Mouse (Mus musculus): ENCODE measurements around the gene Rims1. TPM values are rescaled to one million over a fixed set of nuclear protein-coding genes. Genes with fewer than 3 reads are reported as not detected.

Gene Rims1
- polyA plus RNA-seq (2017; shearing (Covaris generic)) = not detected

GRCm38 (mm10) chr1:22805726-22806625, at the start of gene Rims1:
TSS of gene Rims1 (minus strand) at chr1:22805994.
- ATAC-seq = no peak

GRCm38 (mm10) chr1:22806626-22807096, 867 bp upstream of the Rims1 start:
- no peak for ATAC-seq

- ATAC-seq = no peak
Measured at GRCm38 (mm10) chr1:22805025-22805725, 619 bp downstream of the Rims1 start.

- ATAC-seq = no peak
Measured at GRCm38 (mm10) chr1:22804148-22804885, 1.5 kb downstream of the Rims1 start.

- ATAC-seq = no peak
Measured at GRCm38 (mm10) chr1:22803471-22803870, 2.3 kb downstream of the Rims1 start.

- ATAC-seq = no peak
Measured at GRCm38 (mm10) chr1:22800276-22800675, 5.5 kb downstream of the Rims1 start.

- no peak for ATAC-seq
Measured at GRCm38 (mm10) chr1:22797091-22797490, 8.7 kb downstream of the Rims1 start.

- ATAC-seq = no peak
Measured at GRCm38 (mm10) chr1:22789391-22789909, 16.3 kb downstream of the Rims1 start.

GRCm38 (mm10) chr1:22787616-22788015, 18.2 kb downstream of the Rims1 start:
- ATAC-seq = no peak

GRCm38 (mm10) chr1:22770530-22771254, 35.1 kb downstream of the Rims1 start:
- ATAC-seq = no peak

- no peak for ATAC-seq
Measured at GRCm38 (mm10) chr1:22763376-22763775, 42.4 kb downstream of the Rims1 start.

GRCm38 (mm10) chr1:22762780-22763179, 43.0 kb downstream of the Rims1 start:
- ATAC-seq = no peak

- no peak for ATAC-seq
Measured at GRCm38 (mm10) chr1:22750536-22750935, 55.3 kb downstream of the Rims1 start.

GRCm38 (mm10) chr1:22744655-22745054, 61.1 kb downstream of the Rims1 start:
- ATAC-seq = no peak

GRCm38 (mm10) chr1:22737491-22737890, 68.3 kb downstream of the Rims1 start:
- no peak for ATAC-seq

GRCm38 (mm10) chr1:22734429-22734828, 71.4 kb downstream of the Rims1 start:
- ATAC-seq = no peak

- ATAC-seq = no peak
Measured at GRCm38 (mm10) chr1:22733281-22733680, 72.5 kb downstream of the Rims1 start.

- no peak for ATAC-seq
Measured at GRCm38 (mm10) chr1:22728207-22728606, 77.6 kb downstream of the Rims1 start.

- ATAC-seq = no peak
Measured at GRCm38 (mm10) chr1:22721706-22722105, 84.1 kb downstream of the Rims1 start.

GRCm38 (mm10) chr1:22720714-22721113, 85.1 kb downstream of the Rims1 start:
- ATAC-seq = no peak

GRCm38 (mm10) chr1:22709461-22709860, 96.3 kb downstream of the Rims1 start:
- ATAC-seq = no peak

GRCm38 (mm10) chr1:22695046-22695445, 110.7 kb downstream of the Rims1 start:
- ATAC-seq = no peak

Data from activated CD4-positive, CD25-positive, alpha-beta regulatory T cell, adult 4 months (primary cell).